Mouse (Mus musculus) liver, embryonic 14.5 days (tissue): ENCODE results near the gene Lair1.
"Not testable (repeated sequence)": the region's sequence is repeated elsewhere in the genome, so short reads cannot be mapped to it uniquely, and the experiment has no call there.

Source experiments
- CTCF ChIP-seq: IDR thresholded peaks from 2 replicates; pipeline ENCODE4 v1.5.1; 2016; ENCODE audit warnings: antibody characterized with exemption, low read depth, control low read depth
- EP300 ChIP-seq: IDR thresholded peaks from 2 replicates; pipeline ENCODE4 v1.6.1; 2016; ENCODE audit warnings: antibody characterized with exemption, low read depth

DNA sequence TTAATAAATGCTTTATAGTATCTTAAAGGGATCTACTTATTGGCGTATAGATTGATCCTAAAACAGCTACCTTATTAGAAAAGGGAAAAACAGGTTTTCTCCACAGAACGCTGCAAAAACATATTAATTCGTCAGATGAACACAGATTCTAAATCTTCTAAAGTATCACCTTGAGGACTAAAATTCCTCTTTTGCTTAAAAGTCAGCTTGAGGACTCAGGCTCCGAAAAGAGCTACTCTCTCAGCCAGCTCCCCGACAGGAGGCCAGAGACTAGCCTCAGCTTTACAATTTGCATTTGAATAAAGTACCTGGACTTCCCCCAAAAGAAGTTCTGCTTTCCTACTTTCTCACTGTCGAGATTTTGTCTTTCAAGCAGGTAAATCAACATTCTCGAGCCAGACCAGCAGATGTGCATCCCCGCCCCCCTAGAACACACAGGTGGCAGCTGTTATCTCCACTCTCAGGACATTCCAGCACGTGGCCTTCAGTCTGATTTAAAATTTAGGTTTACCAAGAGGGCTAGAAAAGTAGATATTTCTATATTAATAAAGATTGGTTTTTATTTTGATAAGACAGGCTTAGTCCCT lies 2.3 kb downstream of the Lair1 start:
- not testable (repeated sequence) for TF ChIP-seq CTCF, EP300
